8 mouse cellular contexts compared by ENCODE assay signal in the genomic region with DNA sequence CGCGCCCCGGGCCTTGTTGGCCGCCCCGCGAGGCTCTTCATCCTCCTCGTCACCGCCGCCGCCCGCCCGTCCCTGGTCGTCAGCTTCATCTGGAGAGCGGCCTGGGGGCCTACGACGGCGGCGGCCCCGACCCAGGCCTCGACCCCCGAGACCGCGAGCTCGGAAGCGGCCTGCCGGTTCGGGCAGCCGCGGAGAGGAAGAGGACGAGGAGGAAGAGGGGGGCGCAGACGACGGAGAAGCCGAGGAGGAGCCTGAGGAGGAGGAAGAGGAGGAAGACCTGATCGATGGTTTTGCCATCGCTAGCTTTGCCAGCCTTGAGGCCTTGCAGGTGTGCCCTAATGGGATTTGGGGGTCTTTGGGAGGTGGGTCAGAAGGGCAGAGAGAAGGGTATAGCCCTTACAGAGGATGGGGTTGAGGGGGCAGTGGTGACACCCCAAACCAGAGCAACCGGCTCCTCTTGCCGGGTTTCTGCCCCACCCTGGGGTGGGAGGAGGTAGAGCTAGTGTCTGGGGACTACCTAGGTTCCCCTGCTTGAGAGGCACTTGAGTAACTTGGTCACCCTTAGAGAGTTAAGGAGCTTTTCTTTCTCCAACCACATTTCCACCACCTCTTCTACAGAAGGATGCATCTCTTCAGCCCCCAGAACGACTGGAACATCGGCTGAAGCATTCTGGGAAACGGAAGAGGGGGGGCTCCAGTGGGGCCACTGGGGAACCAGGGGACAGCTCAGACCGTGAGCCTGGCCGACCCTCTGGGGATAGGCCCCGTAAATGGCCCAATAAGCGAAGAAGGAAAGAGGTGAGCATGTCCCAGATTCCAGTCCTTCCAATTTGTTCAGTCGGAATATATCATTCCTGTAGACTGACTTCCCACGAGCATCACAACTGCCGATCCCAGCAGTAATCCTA. TPM values are rescaled to one million over a fixed set of nuclear protein-coding genes. Genes with fewer than 3 reads are reported as not detected.
DNase-seq lines count a peak whose midpoint lies in the region; ATAC-seq and TF ChIP-seq lines count a peak whose summit lies in the region.

No protein-coding gene starts in this region.

- H3K27ac ChIP-seq in gastrocnemius, adult 2 months, result peak overlapping the region; percentile 94
- H3K27ac ChIP-seq in heart, adult 2 months, result peak overlapping the region; percentile 99
- H3K27ac ChIP-seq in kidney, embryonic 16.5 days (ENCODE audit: low read length), result peak overlapping the region; percentile 98
- peak overlapping the region; percentile 93 for H3K27ac ChIP-seq in midbrain, embryonic 10.5 days (replicated peaks)
- H3K27ac ChIP-seq in thymus, adult 2 months (ENCODE audit: control insufficient read depth, insufficient read depth, low read length), result peak overlapping the region; percentile 85

- peaks cover 4% of the 10 kb centered on the region for H3K79me2 ChIP-seq in heart, adult 2 months (replicated peaks; ENCODE audit: control insufficient read depth, insufficient read depth, low read length)

- WGBS in heart, adult 2 months, result under 1% methylated on average over 47 of the region's 48 CpGs
- 3% methylated on average over 48 of the region's 48 CpGs for WGBS in kidney, embryonic 16.5 days
- 8% methylated on average over 48 of the region's 48 CpGs for WGBS in midbrain, embryonic 10.5 days
- 2% methylated on average over 48 of the region's 48 CpGs for WGBS in thymus, adult 2 months

- no peak for TF ChIP-seq POLR2A in heart, adult 2 months (IDR thresholded peaks at IDR 0.05; ENCODE audit: insufficient read depth, low read depth, low read length)
- TF ChIP-seq POLR2A in thymus, adult 2 months (IDR thresholded peaks at IDR 0.05; ENCODE audit: control insufficient read depth, extremely low read depth, insufficient read depth, low read length, poor library complexity), result no peak

- H3K4me1 ChIP-seq in heart, adult 2 months (ENCODE audit: control insufficient read depth, insufficient read depth, low read length), result peaks cover 4% of the 10 kb centered on the region
- H3K4me1 ChIP-seq in kidney, embryonic 16.5 days (ENCODE audit: insufficient read depth, low read length), result peaks cover 16% of the 10 kb centered on the region
- H3K4me1 ChIP-seq in midbrain, embryonic 10.5 days, result peaks cover 34% of the 10 kb centered on the region
- H3K4me1 ChIP-seq in thymus, adult 2 months (replicated peaks; ENCODE audit: control insufficient read depth, insufficient read depth, low read length), result peaks cover 6% of the 10 kb centered on the region

- no peaks in the 10 kb centered on the region for H3K9me3 ChIP-seq in kidney, embryonic 16.5 days (ENCODE audit: low read length)
- no peaks in the 10 kb centered on the region for H3K9me3 ChIP-seq in midbrain, embryonic 10.5 days (replicated peaks)

- H3K36me3 ChIP-seq in heart, adult 2 months (ENCODE audit: control insufficient read depth, insufficient read depth, low read length), result peaks cover 23% of the 10 kb centered on the region
- H3K36me3 ChIP-seq in kidney, embryonic 16.5 days (ENCODE audit: insufficient read depth, low read length), result peaks cover 33% of the 10 kb centered on the region
- peaks cover 73% of the 10 kb centered on the region for H3K36me3 ChIP-seq in midbrain, embryonic 10.5 days
- H3K36me3 ChIP-seq in thymus, adult 2 months (ENCODE audit: control insufficient read depth, insufficient read depth, low read length), result peaks cover 45% of the 10 kb centered on the region

- no peaks in the 10 kb centered on the region for H3K27me3 ChIP-seq in heart, adult 2 months (ENCODE audit: control insufficient read depth, insufficient read depth, low read length)
- H3K27me3 ChIP-seq in kidney, embryonic 16.5 days (ENCODE audit: insufficient read depth, low read length), result no peaks in the 10 kb centered on the region
- H3K27me3 ChIP-seq in midbrain, embryonic 10.5 days (ENCODE audit: low read depth, poor library complexity, severe bottlenecking), result no peaks in the 10 kb centered on the region
- no peaks in the 10 kb centered on the region for H3K27me3 ChIP-seq in thymus, adult 2 months (ENCODE audit: control insufficient read depth, insufficient read depth, low read length)

- peak overlapping the region; percentile 85 for H3K4me3 ChIP-seq in gastrocnemius, adult 2 months
- H3K4me3 ChIP-seq in heart, adult 2 months, result peak overlapping the region; percentile 84
- H3K4me3 ChIP-seq in kidney, embryonic 16.5 days (ENCODE audit: low read length), result peak overlapping the region; percentile 92
- H3K4me3 ChIP-seq in midbrain, embryonic 10.5 days, result peak overlapping the region; percentile 98
- H3K4me3 ChIP-seq in thymus, adult 2 months (ENCODE audit: control insufficient read depth, insufficient read depth, low read length), result peak overlapping the region; percentile 57

- ATAC-seq in kidney, embryonic 16.5 days (ENCODE audit: low FRiP score, low TSS enrichment), result no peak

- no peak for TF ChIP-seq EP300 in heart, adult 2 months (IDR thresholded peaks at IDR 0.05; ENCODE audit: insufficient read depth, low read depth, low read length)

- no peak for DNase-seq in gastrocnemius, adult 2 months
- DNase-seq in gastrocnemius, postnatal 14 days, result no peak
- peak; percentile 20 for DNase-seq in T-cell, adult 2 months (ENCODE audit: low spot score)
- peak; percentile 42 to 54 for DNase-seq in heart, adult 2 months
- DNase-seq in midbrain, embryonic 10.5 days (ENCODE audit: low spot score), result no peak
- peak; percentile 51 for DNase-seq in thymus, adult 2 months
- DNase-seq in embryo, embryonic 11 days, result no peak

- TF ChIP-seq CTCF in gastrocnemius, adult 2 months (IDR thresholded peaks at IDR 0.05), result no peak
- TF ChIP-seq CTCF in heart, adult 2 months (IDR thresholded peaks at IDR 0.05), result no peak
- no peak for TF ChIP-seq CTCF in thymus, adult 2 months (IDR thresholded peaks at IDR 0.05; ENCODE audit: borderline replicate concordance, control insufficient read depth, extremely low read depth, insufficient read depth, low read length, poor library complexity)

- intact Hi-C loops in gastrocnemius, adult 2 months (cut with DNase I), result loop anchor here (2.0 to 10.0 kb wide), 2 partner anchors 31 to 115 kb away; a partner anchor contains a TSS
- intact Hi-C loops in gastrocnemius, postnatal 14 days (cut with DNase I; ENCODE audit: low total_unique reads), result no loop called here
- intact Hi-C loops in heart, adult 2 months (cut with DNase I), result loop anchor here (2.0 to 5.0 kb wide), 2 partner anchors 31 to 398 kb away; a partner anchor contains a TSS

- peak overlapping the region; percentile 76 for H3K4me2 ChIP-seq in kidney, embryonic 16.5 days (replicated peaks; ENCODE audit: low read depth, low read length)

- H3K9ac ChIP-seq in heart, adult 2 months (ENCODE audit: low read depth, low read length), result peak overlapping the region; percentile 97
- peak overlapping the region; percentile 94 for H3K9ac ChIP-seq in kidney, embryonic 16.5 days (replicated peaks; ENCODE audit: low read length)

RNA-seq across cellular contexts. Expression of a gene that starts 0.6 kb away (rescaled TPM):
- 10 to 100 TPM; 24.1 to 24.7 TPM for total RNA-seq in gastrocnemius, adult 2 months (2021)
- total RNA-seq in gastrocnemius, postnatal 14 days (2021), result 10 to 100 TPM; 20.0 to 24.1 TPM
- 10 to 100 TPM; 31.2 to 33.9 TPM for total RNA-seq in heart, adult 2 months (2021)
- polyA plus RNA-seq in heart, adult 2 months (2012; rRNA removed), result 13.4 and 16.4 TPM in 2 replicates
- 12.2 and 13.1 TPM in 2 replicates for polyA plus RNA-seq in kidney, embryonic 16.5 days (2015; fragmentation: Nextera tagmentation; extraction: Ambion mirVana)
- polyA plus RNA-seq in midbrain, embryonic 10.5 days (2016; fragmentation: Nextera tagmentation; extraction: Ambion mirVana), result 8.6 and 9.6 TPM in 2 replicates
- polyA plus RNA-seq in thymus, adult 2 months (2012; rRNA removed), result 122 and 128 TPM in 2 replicates

RNA-seq across cellular contexts. Expression of a gene that starts 20.2 kb away (rescaled TPM):
- 10 to 100 TPM; 19.3 to 20.9 TPM for total RNA-seq in gastrocnemius, adult 2 months (2021)
- 10 to 100 TPM; 17.2 to 19.4 TPM for total RNA-seq in gastrocnemius, postnatal 14 days (2021)
- total RNA-seq in heart, adult 2 months (2021), result 10 to 100 TPM; 23.1 to 28.0 TPM
- polyA plus RNA-seq in heart, adult 2 months (2012; rRNA removed), result 45.6 and 61.6 TPM in 2 replicates
- polyA plus RNA-seq in kidney, embryonic 16.5 days (2015; fragmentation: Nextera tagmentation; extraction: Ambion mirVana), result 41.9 and 47.2 TPM in 2 replicates
- polyA plus RNA-seq in midbrain, embryonic 10.5 days (2016; fragmentation: Nextera tagmentation; extraction: Ambion mirVana), result 56.0 and 59.6 TPM in 2 replicates
- polyA plus RNA-seq in thymus, adult 2 months (2012; rRNA removed), result 191 and 212 TPM in 2 replicates

RNA-seq across cellular contexts. Expression of a gene that starts 30.6 kb away (rescaled TPM):
- 1 to 10 TPM in 1 of 2 experiments, under 1 TPM in 1; 0.71 to 1.3 TPM for total RNA-seq in gastrocnemius, adult 2 months (2021)
- 1 to 10 TPM; 1.0 to 1.5 TPM for total RNA-seq in gastrocnemius, postnatal 14 days (2021)
- 1 to 10 TPM in 1 of 2 experiments, under 1 TPM in 1; 0.93 to 1.5 TPM for total RNA-seq in heart, adult 2 months (2021)
- polyA plus RNA-seq in heart, adult 2 months (2012; rRNA removed), result 1.8 and 2.0 TPM in 2 replicates
- polyA plus RNA-seq in kidney, embryonic 16.5 days (2015; fragmentation: Nextera tagmentation; extraction: Ambion mirVana), result 8.4 TPM in 2 replicates
- polyA plus RNA-seq in midbrain, embryonic 10.5 days (2016; fragmentation: Nextera tagmentation; extraction: Ambion mirVana), result 13.9 and 16.4 TPM in 2 replicates
- polyA plus RNA-seq in thymus, adult 2 months (2012; rRNA removed), result 8.1 and 9.4 TPM in 2 replicates

RNA-seq across cellular contexts. Expression of a gene that starts 32.2 kb away (rescaled TPM):
- 10 to 100 TPM; 47.5 to 50.4 TPM for total RNA-seq in gastrocnemius, adult 2 months (2021)
- 10 to 100 TPM; 45.4 to 46.3 TPM for total RNA-seq in gastrocnemius, postnatal 14 days (2021)
- 10 to 100 TPM; 53.1 to 55.8 TPM for total RNA-seq in heart, adult 2 months (2021)
- polyA plus RNA-seq in heart, adult 2 months (2012; rRNA removed), result 15.3 and 16.7 TPM in 2 replicates
- polyA plus RNA-seq in kidney, embryonic 16.5 days (2015; fragmentation: Nextera tagmentation; extraction: Ambion mirVana), result 39.6 and 44.1 TPM in 2 replicates
- 52.6 and 56.1 TPM in 2 replicates for polyA plus RNA-seq in midbrain, embryonic 10.5 days (2016; fragmentation: Nextera tagmentation; extraction: Ambion mirVana)
- polyA plus RNA-seq in thymus, adult 2 months (2012; rRNA removed), result 92.3 and 131 TPM in 2 replicates

RNA-seq across cellular contexts. Expression of a gene that starts 39.8 kb away (rescaled TPM):
- total RNA-seq in gastrocnemius, adult 2 months (2021), result 1 to 10 TPM; 5.3 to 5.5 TPM
- 1 to 10 TPM; 8.4 to 8.5 TPM for total RNA-seq in gastrocnemius, postnatal 14 days (2021)
- 1 to 10 TPM; 7.8 to 8.2 TPM for total RNA-seq in heart, adult 2 months (2021)
- 7.9 and 9.3 TPM in 2 replicates for polyA plus RNA-seq in heart, adult 2 months (2012; rRNA removed)
- polyA plus RNA-seq in kidney, embryonic 16.5 days (2015; fragmentation: Nextera tagmentation; extraction: Ambion mirVana), result 16.2 and 22.4 TPM in 2 replicates
- polyA plus RNA-seq in midbrain, embryonic 10.5 days (2016; fragmentation: Nextera tagmentation; extraction: Ambion mirVana), result 14.3 and 18.8 TPM in 2 replicates
- polyA plus RNA-seq in thymus, adult 2 months (2012; rRNA removed), result 10.4 and 14.1 TPM in 2 replicates

Comparison
In these comparisons a context has a peak if more than half of its experiments do, and no peak if none do; other contexts are left out.
1. DNase-seq: peak in T-cell, adult 2 months (single experiment), heart, adult 2 months (2 of 2) and thymus, adult 2 months (single experiment); none in gastrocnemius, adult 2 months (single experiment), gastrocnemius, postnatal 14 days (single experiment), midbrain, embryonic 10.5 days (single experiment) and embryo, embryonic 11 days (single experiment).
2. Peak in every context shown above with its lines, with median percentiles within 50 percentile points of each other: H3K27ac ChIP-seq and H3K4me3 ChIP-seq.